Comparison of ENCODE assay signal across 9 mouse cellular contexts in the genomic region with DNA sequence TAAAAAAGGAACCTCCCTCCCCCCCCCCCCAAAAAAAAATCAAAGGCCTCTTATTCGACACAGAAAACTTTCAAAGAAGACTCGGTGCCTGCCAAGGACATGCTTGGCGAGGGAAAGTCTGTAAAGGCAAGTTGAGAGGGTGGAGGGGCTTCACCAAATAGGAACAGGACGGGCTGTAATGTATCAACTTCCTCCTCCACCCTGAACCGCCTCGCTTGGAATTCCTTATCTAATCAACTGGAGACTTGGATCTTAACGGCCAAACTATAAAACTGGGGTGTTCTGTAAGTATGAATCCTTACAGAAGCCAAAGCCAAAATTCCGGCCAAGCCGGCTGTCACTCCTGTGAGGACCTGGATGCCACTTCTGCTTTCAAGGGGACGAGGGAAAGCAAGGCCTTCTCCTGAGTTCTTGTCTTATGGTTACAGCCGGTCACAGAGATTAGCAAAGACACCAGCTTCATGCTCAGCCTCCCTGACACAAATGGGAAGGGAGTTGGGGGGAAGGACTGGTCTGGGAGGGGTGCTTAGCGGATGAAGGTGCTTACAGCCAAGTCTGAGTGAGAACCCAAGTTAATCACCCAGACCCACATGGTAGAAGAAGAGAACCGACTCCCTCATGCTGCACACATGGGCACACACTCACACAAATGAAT. TPM values are rescaled to one million over a fixed set of nuclear protein-coding genes. Genes with fewer than 3 reads are reported as not detected.
DNase-seq lines count a peak whose midpoint lies in the region; ATAC-seq lines count a peak whose summit lies in the region.
"Had no signal": no experiment of that assay in that cellular context is flagged by ENCODE, and none has a peak within 500 bp of the region (broad histone marks: within the 10 kb centered on the region; RNA-seq: fewer than 3 reads in every experiment).

No protein-coding gene starts in this region.

- H3K9ac ChIP-seq in embryonic facial prominence, embryonic 14.5 days (ENCODE audit: low read depth, low read length), result no peak overlapping the region
- H3K9ac ChIP-seq: neural tube, embryonic 12.5 days had no signal

- peak overlapping the region; percentile 15; the same call in 1 of the 2 replicates for H3K27ac ChIP-seq in embryonic facial prominence, embryonic 14.5 days (replicated peaks; ENCODE audit: low read depth, low read length)
- H3K27ac ChIP-seq: neural tube, embryonic 12.5 days had no signal

- no peaks in the 10 kb centered on the region for H3K27me3 ChIP-seq in embryonic facial prominence, embryonic 14.5 days (replicated peaks; ENCODE audit: control insufficient read depth, insufficient read depth, low read length)
- H3K27me3 ChIP-seq: neural tube, embryonic 12.5 days had no signal

- intact Hi-C loops in heart, postnatal 10 days (cut with DNase I), result loop anchor here (5.0 kb wide), 1 partner anchor 37 kb away; no protein-coding TSS in a partner anchor

- H3K36me3 ChIP-seq in embryonic facial prominence, embryonic 14.5 days (ENCODE audit: control insufficient read depth, insufficient read depth, low read length), result no peaks in the 10 kb centered on the region
- H3K36me3 ChIP-seq: neural tube, embryonic 12.5 days had no signal

- 43% methylated on average over 13 of the region's 13 CpGs for WGBS in embryonic facial prominence, embryonic 14.5 days

- H3K4me2 ChIP-seq in embryonic facial prominence, embryonic 14.5 days (ENCODE audit: low read depth, low read length), result no peak overlapping the region
- H3K4me2 ChIP-seq: neural tube, embryonic 12.5 days had no signal

- no peak overlapping the region for H3K4me3 ChIP-seq in embryonic facial prominence, embryonic 14.5 days (ENCODE audit: low read depth, low read length)
- H3K4me3 ChIP-seq: neural tube, embryonic 12.5 days had no signal

- no peak for ATAC-seq in embryonic facial prominence, embryonic 14.5 days (ENCODE audit: low read depth)

- peaks cover 7% of the 10 kb centered on the region for H3K4me1 ChIP-seq in embryonic facial prominence, embryonic 14.5 days (ENCODE audit: control insufficient read depth, insufficient read depth, low read length)

- peak; percentile 57 for DNase-seq in MEL-GATA-1-ER (ENCODE audit: extremely low read depth, low read depth)
- peak; percentile 30 for DNase-seq in embryonic facial prominence, embryonic 14.5 days (ENCODE audit: low spot score)
- peak; percentile 26 to 27 for DNase-seq in heart, postnatal 10 days
- peak; percentile 81 for DNase-seq in lung, postnatal 25 days (ENCODE audit: low spot score)
- no peak for DNase-seq in adrenal gland, adult 8-10 months
- no peak for DNase-seq in left cerebral cortex, adult 11 months (ENCODE audit: low spot score)
- no peak for DNase-seq in embryo, embryonic 10 days (ENCODE audit: low spot score)
- DNase-seq: cerebellum, adult 11-12 months had no signal

- H3K9me3 ChIP-seq in embryonic facial prominence, embryonic 14.5 days (ENCODE audit: control insufficient read depth, low read length), result no peaks in the 10 kb centered on the region
- H3K9me3 ChIP-seq: neural tube, embryonic 12.5 days had no signal

RNA-seq across cellular contexts. Expression of a gene that starts 34.7 kb away (rescaled TPM):
- polyA plus RNA-seq in embryonic facial prominence, embryonic 14.5 days (2014; fragmentation: Nextera tagmentation; extraction: Ambion mirVana), result 4.1 and 4.8 TPM in 2 replicates
- total RNA-seq in heart, postnatal 10 days (2021), result 1 to 10 TPM; 5.0 to 5.6 TPM
- total RNA-seq in adrenal gland, adult 8-10 months (2022), result 1 to 10 TPM; 6.2 to 9.8 (median 8.7) TPM

RNA-seq across cellular contexts. Expression of a gene that starts 50.3 kb away (rescaled TPM):
- polyA plus RNA-seq in embryonic facial prominence, embryonic 14.5 days (2014; fragmentation: Nextera tagmentation; extraction: Ambion mirVana), result 24.0 and 25.2 TPM in 2 replicates
- 100 to 1,000 TPM in 1 of 2 experiments, 10 to 100 TPM in 1; 98.7 to 101 TPM for total RNA-seq in heart, postnatal 10 days (2021)
- 10 to 100 TPM; 39.1 to 46.8 (median 42.3) TPM for total RNA-seq in adrenal gland, adult 8-10 months (2022)

Comparison
In these comparisons a context has a peak if more than half of its experiments do, and no peak if none do; other contexts are left out.
1. DNase-seq: peak in MEL-GATA-1-ER (single experiment), embryonic facial prominence, embryonic 14.5 days (single experiment), heart, postnatal 10 days (2 of 2) and lung, postnatal 25 days (single experiment); none in adrenal gland, adult 8-10 months (single experiment), left cerebral cortex, adult 11 months (single experiment) and embryo, embryonic 10 days (single experiment).